Mouse (Mus musculus) forebrain, embryonic 11.5 days (tissue): ENCODE measurements at regions not wholly inside any gene's neighbourhood (a gene's known extent, or its start where the extent isn't known, plus 50 kb on each side); places are given as distances from the start of the nearest gene placed in this dataset.

Experiments used
- ATAC-seq: fragments of 200-750 bp; cut with Nextera tagmentation; replicated peaks from 2 replicates; pipeline ENCODE4 v1.8.0; 2017; ENCODE audit warnings: moderate TSS enrichment; ENCODE audit not compliant: low FRiP score
- DNase-seq: peaks from one replicate; pipeline ENCODE4 v3.0.0-alpha.2; 2017; ENCODE audit warnings: low spot score
- H3K27ac ChIP-seq: fragments of 300-500 bp; sonication (generic); 2 replicates; pipeline ENCODE4 v1.5.1; 2014; ENCODE audit warnings: low read depth, low read length
- H3K27me3 ChIP-seq: fragments of 300-500 bp; sonication (generic); 2 replicates; pipeline ENCODE4 v1.6.1; 2014; ENCODE audit warnings: mild to moderate bottlenecking, low read length, mixed read lengths; ENCODE audit not compliant: control insufficient read depth, insufficient read depth
- H3K36me3 ChIP-seq: fragments of 300-500 bp; sonication (generic); 2 replicates; pipeline ENCODE4 v1.6.1; 2014; ENCODE audit warnings: mild to moderate bottlenecking, low read length, moderate library complexity, mixed read lengths; ENCODE audit not compliant: control insufficient read depth, insufficient read depth
- H3K4me1 ChIP-seq: fragments of 300-500 bp; sonication (generic); replicated peaks from 2 replicates; pipeline ENCODE4 v1.6.1; 2014; ENCODE audit warnings: low read length, mixed read lengths; ENCODE audit not compliant: control insufficient read depth, insufficient read depth
- H3K4me2 ChIP-seq: fragments of 300-500 bp; sonication (generic); 2 replicates; pipeline ENCODE4 v1.6.1; 2014; ENCODE audit warnings: low read depth, mild to moderate bottlenecking, low read length, moderate library complexity, mixed read lengths; ENCODE audit not compliant: severe bottlenecking
- H3K4me3 ChIP-seq: fragments of 300-500 bp; sonication (generic); 2 replicates; pipeline ENCODE4 v1.5.1; 2014; ENCODE audit warnings: low read depth, low read length
- H3K9ac ChIP-seq: fragments of 300-500 bp; sonication (generic); 2 replicates; pipeline ENCODE4 v1.6.1; 2014; ENCODE audit warnings: low read length
- H3K9me3 ChIP-seq: fragments of 300-500 bp; sonication (generic); 2 replicates; pipeline ENCODE4 v1.6.1; 2016; ENCODE audit warnings: low read length, mixed read lengths; ENCODE audit not compliant: control insufficient read depth
- WGBS: fragments of 180-500 bp; shearing (Covaris S2); extraction: QIAGEN DNeasy Blood & Tissue Kit; methylation state at CpG from one replicate; pipeline ENCODE4 v1.1.7; 2014; 5-methylcytosine and 5-hydroxymethylcytosine counted together

- H3K27me3 ChIP-seq: no peaks in the 10 kb centered on the region
- H3K4me1 ChIP-seq: no peaks in the 10 kb centered on the region
- H3K36me3 ChIP-seq: no peaks in the 10 kb centered on the region
- no peak overlapping the region for H3K4me2 ChIP-seq
- 95% methylated on average over 3 of the region's 3 CpGs for whole genome bisulfite sequencing
- ATAC-seq (no peak), DNase-seq (no peak)
- H3K9me3 ChIP-seq: no peaks in the 10 kb centered on the region
- H3K9ac ChIP-seq: no peak overlapping the region
- no peak overlapping the region for H3K27ac ChIP-seq
- H3K4me3 ChIP-seq: no peak overlapping the region
Measured at GRCm38 (mm10) chr14:29879283-29879682, 88.8 kb upstream of the Selenok start.

- WGBS: 85% methylated on average over 11 of the region's 11 CpGs
- DNase-seq: no peak
- no peaks in the 10 kb centered on the region for H3K9me3 ChIP-seq
Measured at GRCm38 (mm10) chr14:29882666-29883344, 85.3 kb upstream of the Selenok start.

GRCm38 (mm10) chr14:29895332-29895988 lies 72.6 kb upstream of the Selenok start:
- Histone ChIP-seq H3K4me1 (no peaks in the 10 kb centered on the region), H3K9ac (no peak overlapping the region), H3K9me3 (no peaks in the 10 kb centered on the region), H3K27ac (no peak overlapping the region), H3K4me3 (no peak overlapping the region), H3K4me2 (no peak overlapping the region), H3K27me3 (no peaks in the 10 kb centered on the region), H3K36me3 (no peaks in the 10 kb centered on the region)
- DNase-seq: no peak
- no peak for ATAC-seq
- 88% methylated on average over 2 of the region's 2 CpGs for WGBS

More at GRCm38 (mm10) chr14:29882666-29883344, 85.3 kb upstream of the Selenok start:
- ATAC-seq: no peak
- Histone ChIP-seq H3K4me3 (no peak overlapping the region), H3K27ac (no peak overlapping the region), H3K27me3 (no peaks in the 10 kb centered on the region), H3K4me1 (no peaks in the 10 kb centered on the region), H3K4me2 (no peak overlapping the region), H3K36me3 (no peaks in the 10 kb centered on the region), H3K9ac (no peak overlapping the region)

- Histone ChIP-seq H3K9ac (no peak overlapping the region), H3K4me1 (no peaks in the 10 kb centered on the region), H3K4me2 (no peak overlapping the region), H3K36me3 (no peaks in the 10 kb centered on the region), H3K27me3 (no peaks in the 10 kb centered on the region), H3K4me3 (no peak overlapping the region), H3K27ac (no peak overlapping the region), H3K9me3 (no peaks in the 10 kb centered on the region)
- ATAC-seq (no peak), DNase-seq (no peak)
- WGBS: 78% methylated on average over 6 of the region's 6 CpGs
Measured at GRCm38 (mm10) chr14:29895989-29896675, 72.0 kb upstream of the Selenok start.

GRCm38 (mm10) chr14:29900931-29901330 lies 67.2 kb upstream of the Selenok start:
- DNase-seq (no peak), ATAC-seq (no peak)
- Histone ChIP-seq H3K9me3 (no peaks in the 10 kb centered on the region), H3K9ac (no peak overlapping the region), H3K4me3 (no peak overlapping the region), H3K27ac (no peak overlapping the region), H3K27me3 (no peaks in the 10 kb centered on the region), H3K36me3 (no peaks in the 10 kb centered on the region), H3K4me1 (no peaks in the 10 kb centered on the region), H3K4me2 (no peak overlapping the region)
- whole genome bisulfite sequencing: 78% methylated on average over 6 of the region's 6 CpGs

- Histone ChIP-seq H3K9ac (no peak overlapping the region), H3K36me3 (no peaks in the 10 kb centered on the region), H3K4me2 (no peak overlapping the region), H3K4me3 (no peak overlapping the region), H3K4me1 (no peaks in the 10 kb centered on the region), H3K9me3 (no peaks in the 10 kb centered on the region), H3K27me3 (no peaks in the 10 kb centered on the region), H3K27ac (no peak overlapping the region)
- ATAC-seq: no peak
- DNase-seq: no peak
- WGBS: 67% methylated on average over 3 of the region's 3 CpGs
Measured at GRCm38 (mm10) chr14:29903574-29903973, 64.5 kb upstream of the Selenok start.

GRCm38 (mm10) chr14:29904856-29905255 lies 63.3 kb upstream of the Selenok start:
- Histone ChIP-seq H3K9me3 (no peaks in the 10 kb centered on the region), H3K36me3 (no peaks in the 10 kb centered on the region), H3K4me3 (no peak overlapping the region), H3K27me3 (no peaks in the 10 kb centered on the region), H3K4me1 (no peaks in the 10 kb centered on the region), H3K9ac (no peak overlapping the region), H3K4me2 (no peak overlapping the region), H3K27ac (no peak overlapping the region)
- no peak for ATAC-seq
- no peak for DNase-seq
- 81% methylated on average over 6 of the region's 6 CpGs for WGBS

- Histone ChIP-seq H3K4me3 (no peak overlapping the region), H3K4me1 (no peaks in the 10 kb centered on the region), H3K9me3 (no peaks in the 10 kb centered on the region), H3K36me3 (no peaks in the 10 kb centered on the region), H3K27me3 (no peaks in the 10 kb centered on the region), H3K9ac (no peak overlapping the region), H3K4me2 (no peak overlapping the region), H3K27ac (no peak overlapping the region)
- ATAC-seq: no peak
- 72% methylated on average over 8 of the region's 8 CpGs for WGBS
- no peak for DNase-seq
Measured at GRCm38 (mm10) chr14:29909741-29910140, 58.4 kb upstream of the Selenok start.
